Mouse (Mus musculus) neural tube, embryonic 11.5 days (tissue): Measurements from ENCODE around the gene Matn4. TPM values are rescaled to one million over a fixed set of nuclear protein-coding genes. Genes with fewer than 3 reads are reported as not detected.

ENCODE experiments used
- ATAC-seq: fragments of 200-750 bp; cut with Nextera tagmentation; 2 replicates; pipeline ENCODE4 v1.8.0; 2017; ENCODE audit warnings: moderate number of reproducible peaks, mild to moderate bottlenecking, moderate TSS enrichment, moderate library complexity; ENCODE audit not compliant: insufficient read depth, low FRiP score, low TSS enrichment
- DNase-seq: peaks from one replicate; pipeline ENCODE4 v3.0.0-alpha.2; 2015; ENCODE audit warnings: low spot score
- H3K27ac ChIP-seq: fragments of 300-500 bp; sonication (generic); 2 replicates; pipeline ENCODE4 v1.5.1; 2014; ENCODE audit warnings: low read depth, mild to moderate bottlenecking, low read length
- H3K27me3 ChIP-seq: fragments of 300-500 bp; sonication (generic); 2 replicates; pipeline ENCODE4 v1.6.1; 2014; ENCODE audit warnings: mild to moderate bottlenecking, low read length, mixed read lengths; ENCODE audit not compliant: control insufficient read depth, insufficient read depth
- H3K36me3 ChIP-seq: fragments of 300-500 bp; sonication (generic); 2 replicates; pipeline ENCODE4 v1.6.1; 2014; ENCODE audit warnings: mild to moderate bottlenecking, low read length, moderate library complexity, mixed read lengths; ENCODE audit not compliant: control insufficient read depth, insufficient read depth
- H3K4me1 ChIP-seq: fragments of 300-500 bp; sonication (generic); 2 replicates; pipeline ENCODE4 v1.6.1; 2014; ENCODE audit warnings: low read length, mixed read lengths; ENCODE audit not compliant: control insufficient read depth, insufficient read depth
- H3K4me2 ChIP-seq: fragments of 300-500 bp; sonication (generic); 2 replicates; pipeline ENCODE4 v1.6.1; 2014; ENCODE audit warnings: low read depth, mild to moderate bottlenecking, moderate library complexity
- H3K4me3 ChIP-seq: fragments of 300-500 bp; sonication (generic); 2 replicates; pipeline ENCODE4 v1.5.1; 2014; ENCODE audit warnings: low read depth, low read length
- H3K9ac ChIP-seq: fragments of 300-500 bp; sonication (generic); 2 replicates; pipeline ENCODE4 v1.6.1; 2014; ENCODE audit warnings: mild to moderate bottlenecking, low read length
- H3K9me3 ChIP-seq: fragments of 300-500 bp; sonication (generic); 2 replicates; pipeline ENCODE4 v1.6.1; 2016; ENCODE audit warnings: low read length; ENCODE audit not compliant: control insufficient read depth
- WGBS: fragments of 180-500 bp; shearing (Covaris S2); extraction: QIAGEN DNeasy Blood & Tissue Kit; methylation state at CpG from one replicate; pipeline ENCODE4 v1.1.7; 2014; 5-methylcytosine and 5-hydroxymethylcytosine counted together
- polyA plus RNA-seq: library from polyadenylated mRNA; unstranded; fragments of >200 nt; fragmentation: Nextera tagmentation; extraction: Ambion mirVana; gene quantifications from 2 replicates; pipeline ENCODE4 v1.2.1, GENCODE M21; 2014

The Matn4 gene
- polyA plus RNA-seq, 1 experiment from 2014 or later = 0.48 TPM

- no peak overlapping the region for H3K4me2 ChIP-seq
- no peak overlapping the region for H3K27ac ChIP-seq
- H3K4me3 ChIP-seq = no peak overlapping the region
- no peaks in the 10 kb centered on the region for H3K27me3 ChIP-seq
- no peaks in the 10 kb centered on the region for H3K36me3 ChIP-seq
- H3K9me3 ChIP-seq = no peaks in the 10 kb centered on the region
- WGBS = 89% methylated on average over 15 of the region's 15 CpGs
- no peaks in the 10 kb centered on the region for H3K4me1 ChIP-seq
- DNase-seq (no peak), ATAC-seq (no peak)
- no peak overlapping the region for H3K9ac ChIP-seq
Measured at GRCm38 (mm10) chr2:164377478-164378426, 27.2 kb downstream of the Matn4 start.

DNA sequence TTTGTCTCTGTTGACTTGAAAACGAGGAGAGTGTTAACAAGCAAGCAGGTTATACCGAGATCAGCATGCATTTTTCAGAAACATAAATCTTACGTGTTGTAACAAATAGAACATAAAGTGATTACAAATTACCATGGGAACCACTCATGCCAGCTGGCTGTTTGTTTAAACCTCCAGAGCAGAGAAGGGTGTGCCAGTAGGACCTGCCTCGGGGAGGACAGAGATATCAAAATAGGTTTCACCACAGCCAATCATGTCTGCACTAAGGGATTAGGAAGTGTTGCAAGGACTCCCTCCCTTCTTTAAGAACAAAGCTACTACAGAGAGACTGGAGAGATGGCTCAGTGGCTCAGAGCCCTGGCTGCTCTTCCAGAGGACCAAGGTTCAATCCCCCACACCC lies 31.8 kb downstream of the Matn4 start:
- H3K9me3 ChIP-seq = no peaks in the 10 kb centered on the region

DNA sequence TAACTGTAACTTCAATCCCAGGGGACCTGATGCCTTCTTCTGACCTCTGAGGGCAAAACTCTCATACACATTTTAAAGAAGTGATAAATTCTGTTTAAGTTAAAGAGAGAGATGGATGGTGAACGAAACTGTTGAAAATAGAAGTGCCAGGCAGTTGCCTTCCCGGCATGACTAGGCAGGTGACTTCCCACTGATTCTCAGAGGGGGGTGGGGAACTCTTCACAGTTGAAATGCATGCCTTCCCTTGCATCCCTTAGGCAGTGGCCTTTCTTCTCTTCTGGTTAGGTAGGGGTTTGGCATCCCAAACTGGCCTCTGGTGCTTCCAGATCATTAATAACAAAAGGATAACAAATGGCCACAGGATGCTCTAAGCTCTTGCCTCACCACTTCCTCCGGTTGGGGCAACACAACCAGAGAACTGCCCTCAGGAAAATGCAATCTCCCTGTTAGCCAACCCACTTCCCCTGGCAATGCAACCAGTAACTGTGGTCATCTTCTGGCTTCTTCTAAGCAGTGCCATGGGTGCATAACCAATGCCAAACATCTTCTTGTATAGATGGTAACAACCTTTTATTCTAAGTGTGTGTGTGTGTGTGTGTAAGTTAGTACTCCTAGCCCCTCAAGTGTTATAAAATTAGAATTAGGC lies 32.4 kb downstream of the Matn4 start:
- no peak overlapping the region for H3K4me3 ChIP-seq
- no peak overlapping the region for H3K27ac ChIP-seq
- H3K36me3 ChIP-seq = no peaks in the 10 kb centered on the region
- no peaks in the 10 kb centered on the region for H3K27me3 ChIP-seq
- H3K4me2 ChIP-seq = no peak overlapping the region
- WGBS = 33% methylated on average over 3 of the region's 3 CpGs
- ATAC-seq (no peak), DNase-seq (no peak)
- no peaks in the 10 kb centered on the region for H3K4me1 ChIP-seq
- no peaks in the 10 kb centered on the region for H3K9me3 ChIP-seq
- H3K9ac ChIP-seq = no peak overlapping the region

More for the DNA sequence above, 31.8 kb downstream of the Matn4 start:
- Histone ChIP-seq H3K36me3 (no peaks in the 10 kb centered on the region), H3K9ac (no peak overlapping the region), H3K4me3 (no peak overlapping the region), H3K4me1 (no peaks in the 10 kb centered on the region), H3K27ac (no peak overlapping the region), H3K4me2 (no peak overlapping the region), H3K27me3 (no peaks in the 10 kb centered on the region)
- ATAC-seq = no peak
- no peak for DNase-seq
- WGBS = 55% methylated on average over 4 of the region's 4 CpGs

DNA sequence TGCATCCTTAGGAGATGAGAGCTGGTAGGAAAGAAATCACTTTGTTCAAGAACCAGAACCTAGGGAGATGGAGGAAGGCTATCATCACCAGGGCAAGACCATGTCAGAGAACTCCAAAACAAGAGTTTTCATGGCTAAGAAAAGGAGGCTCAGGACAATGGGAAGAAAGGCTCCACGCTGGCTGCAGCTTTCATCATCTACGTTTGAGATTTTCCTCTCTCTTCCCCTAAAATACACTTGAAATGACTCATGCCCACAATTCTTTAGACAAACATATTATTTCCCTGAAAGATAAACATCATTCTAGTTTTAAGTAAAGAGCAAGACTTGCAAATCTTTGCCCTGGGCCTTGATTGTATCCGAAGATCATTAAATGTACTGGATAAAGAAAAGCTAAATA lies 33.6 kb downstream of the Matn4 start:
- Histone ChIP-seq H3K4me3 (no peak overlapping the region), H3K27me3 (no peaks in the 10 kb centered on the region), H3K27ac (no peak overlapping the region), H3K9me3 (no peaks in the 10 kb centered on the region), H3K4me1 (no peaks in the 10 kb centered on the region), H3K4me2 (no peak overlapping the region), H3K36me3 (no peaks in the 10 kb centered on the region), H3K9ac (no peak overlapping the region)
- no peak for ATAC-seq
- WGBS = 93% methylated on average over 3 of the region's 3 CpGs
- DNase-seq = no peak

- no peak overlapping the region for H3K9ac ChIP-seq
- no peaks in the 10 kb centered on the region for H3K36me3 ChIP-seq
- no peak overlapping the region for H3K4me3 ChIP-seq
- 90% methylated on average over 6 of the region's 6 CpGs for WGBS
- H3K27me3 ChIP-seq = no peaks in the 10 kb centered on the region
- H3K4me1 ChIP-seq = no peaks in the 10 kb centered on the region
- ATAC-seq = no peak
- H3K27ac ChIP-seq = no peak overlapping the region
- H3K4me2 ChIP-seq = no peak overlapping the region
- no peaks in the 10 kb centered on the region for H3K9me3 ChIP-seq
- no peak for DNase-seq
Measured at GRCm38 (mm10) chr2:164368620-164369105, 36.3 kb downstream of the Matn4 start.

DNA sequence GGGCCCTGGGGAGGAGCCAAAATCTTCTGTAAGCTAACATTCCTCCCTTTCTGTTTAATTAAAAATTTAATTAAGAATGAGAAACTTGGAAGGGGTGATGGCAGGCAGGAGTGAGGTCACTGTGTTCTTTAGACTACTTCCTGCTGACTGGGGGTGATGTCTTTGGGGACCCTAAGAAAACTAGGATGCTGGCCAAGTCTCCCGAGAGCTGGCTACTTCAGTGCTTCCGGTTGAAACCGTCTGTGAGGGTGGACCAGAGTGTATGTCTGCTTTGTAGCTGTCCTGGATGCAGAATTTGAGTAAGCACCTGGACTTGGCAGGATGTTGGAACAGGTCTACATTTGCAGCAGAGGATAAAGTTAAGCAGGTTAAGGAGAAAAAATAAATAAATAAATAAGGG lies 38.0 kb downstream of the Matn4 start:
- no peak overlapping the region for H3K4me2 ChIP-seq
- WGBS = 88% methylated on average over 3 of the region's 3 CpGs
- H3K27ac ChIP-seq = no peak overlapping the region
- no peaks in the 10 kb centered on the region for H3K27me3 ChIP-seq
- no peak for DNase-seq
- H3K9ac ChIP-seq = no peak overlapping the region
- ATAC-seq = no peak
- H3K4me1 ChIP-seq = no peaks in the 10 kb centered on the region
- H3K9me3 ChIP-seq = no peaks in the 10 kb centered on the region
- H3K36me3 ChIP-seq = no peaks in the 10 kb centered on the region
- no peak overlapping the region for H3K4me3 ChIP-seq

DNA sequence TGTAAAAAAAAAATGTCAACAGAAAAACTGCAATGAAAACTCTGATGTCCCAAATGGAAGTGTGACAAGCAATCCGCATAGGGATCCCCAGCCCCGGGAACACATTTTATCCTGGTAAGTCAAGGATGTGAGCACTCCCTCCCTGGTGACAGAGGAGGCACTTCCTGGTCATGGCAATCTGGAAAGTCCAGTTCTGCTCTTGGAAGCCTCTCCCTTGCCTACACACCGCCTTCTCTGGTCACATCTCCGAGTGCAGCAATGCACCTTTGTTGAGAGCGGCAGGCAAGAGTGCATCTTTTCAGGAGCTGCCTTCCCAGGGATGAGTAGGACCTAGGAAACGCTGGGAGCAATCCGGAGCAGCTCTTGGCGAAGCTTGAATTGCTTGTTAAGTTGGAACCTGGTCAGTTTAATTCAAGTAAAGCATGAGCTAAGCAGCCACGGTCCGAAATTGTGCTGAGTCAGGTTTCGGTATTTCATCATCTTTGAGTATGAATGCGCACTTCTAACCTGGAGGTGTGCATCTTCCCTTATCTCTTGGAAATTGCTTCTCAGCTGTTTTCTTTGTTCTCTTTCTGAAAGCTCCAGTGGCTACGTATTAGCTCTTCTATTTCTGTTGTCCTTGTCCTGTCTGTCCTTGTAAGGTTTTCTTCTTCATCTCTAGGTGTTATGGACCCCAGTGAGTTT lies 43.8 kb downstream of the Matn4 start:
- no peak for DNase-seq
- no peaks in the 10 kb centered on the region for H3K4me1 ChIP-seq

DNA sequence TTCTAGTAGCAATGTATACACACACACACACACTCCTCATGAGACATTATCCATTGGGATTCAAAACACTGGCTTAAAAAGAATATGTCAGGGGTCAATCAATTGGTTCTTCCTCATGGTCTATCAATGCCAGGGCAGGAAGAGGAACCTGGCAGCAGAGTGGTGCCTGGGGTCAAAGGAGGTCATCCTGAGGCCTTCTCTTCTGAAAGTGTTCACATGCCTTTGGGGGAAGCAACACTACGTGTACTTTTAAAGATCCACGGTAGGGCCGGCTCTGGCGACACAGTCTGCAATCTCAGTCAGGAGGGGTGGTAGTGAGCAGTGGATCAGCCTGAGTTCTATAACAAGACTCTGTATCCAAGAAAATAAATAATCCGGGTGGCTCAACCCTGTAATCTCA lies 45.3 kb downstream of the Matn4 start:
- no peaks in the 10 kb centered on the region for H3K9me3 ChIP-seq
- no peak for ATAC-seq
- 89% methylated on average over 5 of the region's 5 CpGs for WGBS
- H3K27me3 ChIP-seq = no peaks in the 10 kb centered on the region
- H3K9ac ChIP-seq = no peak overlapping the region
- H3K4me2 ChIP-seq = no peak overlapping the region
- H3K4me3 ChIP-seq = no peak overlapping the region
- no peaks in the 10 kb centered on the region for H3K36me3 ChIP-seq
- H3K4me1 ChIP-seq = no peaks in the 10 kb centered on the region
- H3K27ac ChIP-seq = no peak overlapping the region
- DNase-seq = no peak

More for the DNA sequence above, 43.8 kb downstream of the Matn4 start:
- no peak for ATAC-seq
- Histone ChIP-seq H3K9ac (no peak overlapping the region), H3K4me3 (no peak overlapping the region), H3K4me2 (no peak overlapping the region), H3K27ac (no peak overlapping the region), H3K9me3 (no peaks in the 10 kb centered on the region), H3K27me3 (no peaks in the 10 kb centered on the region), H3K36me3 (no peaks in the 10 kb centered on the region)
- 34% methylated on average over 13 of the region's 13 CpGs for WGBS
